In genomic region chr11:11808035-11808819, GRCm38 (mm10) we compare ENCODE assay signal across 8 mouse cellular contexts. TPM values are rescaled to one million over a fixed set of nuclear protein-coding genes. Genes with fewer than 3 reads are reported as not detected.
DNase-seq lines count a peak whose midpoint lies in the region; ATAC-seq and TF ChIP-seq lines count a peak whose summit lies in the region.

No protein-coding gene starts in this region.

- H3K4me2 ChIP-seq in lung, embryonic 14.5 days: peak overlapping the region; percentile 72
- H3K4me2 ChIP-seq in embryonic facial prominence, embryonic 12.5 days (replicated peaks): peak overlapping the region; percentile 63
- H3K4me2 ChIP-seq in intestine, embryonic 15.5 days (replicated peaks): peak overlapping the region; percentile 88
- H3K4me2 ChIP-seq in neural tube, embryonic 15.5 days: peak overlapping the region; percentile 87

- ATAC-seq in lung, embryonic 14.5 days (ENCODE audit: insufficient read depth): peak; percentile 83
- ATAC-seq in embryonic facial prominence, embryonic 12.5 days (ENCODE audit: insufficient number of reproducible peaks, insufficient read depth, low FRiP score, low TSS enrichment): peak; percentile 64
- ATAC-seq in intestine, embryonic 15.5 days: peak; percentile 83
- no peak for ATAC-seq in neural tube, embryonic 15.5 days (ENCODE audit: low FRiP score)

- H3K27me3 ChIP-seq in lung, embryonic 14.5 days (ENCODE audit: insufficient read depth, low read length): no peaks in the 10 kb centered on the region
- no peaks in the 10 kb centered on the region for H3K27me3 ChIP-seq in embryonic facial prominence, embryonic 12.5 days
- H3K27me3 ChIP-seq in intestine, embryonic 15.5 days (replicated peaks): no peaks in the 10 kb centered on the region
- H3K27me3 ChIP-seq in neural tube, embryonic 15.5 days (replicated peaks): no peaks in the 10 kb centered on the region; the same call in 1 of the 2 replicates

- H3K27ac ChIP-seq in lung, embryonic 14.5 days (ENCODE audit: low read depth): peak overlapping the region; percentile 100
- H3K27ac ChIP-seq in embryonic facial prominence, embryonic 12.5 days: peak overlapping the region; percentile 98
- H3K27ac ChIP-seq in intestine, embryonic 15.5 days: peak overlapping the region; percentile 98; the same call in 1 of the 2 replicates
- H3K27ac ChIP-seq in neural tube, embryonic 15.5 days (replicated peaks): peak overlapping the region; percentile 95

- H3K9me3 ChIP-seq in lung, embryonic 14.5 days (ENCODE audit: low read depth, low read length): no peaks in the 10 kb centered on the region
- no peaks in the 10 kb centered on the region for H3K9me3 ChIP-seq in embryonic facial prominence, embryonic 12.5 days
- no peaks in the 10 kb centered on the region for H3K9me3 ChIP-seq in intestine, embryonic 15.5 days
- H3K9me3 ChIP-seq in neural tube, embryonic 15.5 days (replicated peaks): no peaks in the 10 kb centered on the region

- peaks cover 32% of the 10 kb centered on the region for H3K36me3 ChIP-seq in lung, embryonic 14.5 days (ENCODE audit: insufficient read depth)
- H3K36me3 ChIP-seq in embryonic facial prominence, embryonic 12.5 days: peaks cover 12% of the 10 kb centered on the region
- H3K36me3 ChIP-seq in intestine, embryonic 15.5 days: no peaks in the 10 kb centered on the region
- no peaks in the 10 kb centered on the region for H3K36me3 ChIP-seq in neural tube, embryonic 15.5 days

- peaks cover 6% of the 10 kb centered on the region; the same call in 1 of the 2 replicates for H3K4me1 ChIP-seq in lung, embryonic 14.5 days (ENCODE audit: insufficient read depth)
- H3K4me1 ChIP-seq in embryonic facial prominence, embryonic 12.5 days: peaks cover 9% of the 10 kb centered on the region; the same call in 1 of the 2 replicates
- peaks cover 9% of the 10 kb centered on the region; the same call in 1 of the 2 replicates for H3K4me1 ChIP-seq in intestine, embryonic 15.5 days (replicated peaks)
- peaks cover 13% of the 10 kb centered on the region for H3K4me1 ChIP-seq in neural tube, embryonic 15.5 days

- 6% methylated on average over 25 of the region's 25 CpGs for WGBS in lung, embryonic 14.5 days
- WGBS in embryonic facial prominence, embryonic 12.5 days: 11% methylated on average over 25 of the region's 25 CpGs
- WGBS in intestine, embryonic 15.5 days: 7% methylated on average over 25 of the region's 25 CpGs
- WGBS in neural tube, embryonic 15.5 days: 14% methylated on average over 25 of the region's 25 CpGs

- DNase-seq in lung, embryonic 14.5 days: peak; percentile 21
- DNase-seq in lung, postnatal 25 days (ENCODE audit: low spot score): no peak
- no peak for DNase-seq in layer of hippocampus, adult 9-11 months
- DNase-seq in lung, postnatal 36 days: no peak
- DNase-seq in layer of hippocampus, postnatal 25 days (ENCODE audit: extremely low spot score in 1 of 2, low spot score in 1 of 2): no peak

- H3K4me3 ChIP-seq in lung, embryonic 14.5 days (ENCODE audit: low read depth, low read length): peak overlapping the region; percentile 72
- H3K4me3 ChIP-seq in embryonic facial prominence, embryonic 12.5 days: peak overlapping the region; percentile 51
- H3K4me3 ChIP-seq in intestine, embryonic 15.5 days (replicated peaks): peak overlapping the region; percentile 67
- H3K4me3 ChIP-seq in neural tube, embryonic 15.5 days (replicated peaks): peak overlapping the region; percentile 76

- no peak; the same call in 1 of the 2 replicates for TF ChIP-seq CTCF in lung, embryonic 14.5 days (IDR thresholded peaks at IDR 0.05; ENCODE audit: low read depth)

- peak overlapping the region; percentile 85 for H3K9ac ChIP-seq in lung, embryonic 14.5 days
- H3K9ac ChIP-seq in embryonic facial prominence, embryonic 12.5 days: peak overlapping the region; percentile 70
- H3K9ac ChIP-seq in intestine, embryonic 15.5 days: peak overlapping the region; percentile 73
- H3K9ac ChIP-seq in neural tube, embryonic 15.5 days (replicated peaks): peak overlapping the region; percentile 89

RNA-seq across cellular contexts. Expression of gene Fignl1, which starts 0.5 kb away (rescaled TPM):
- 97.5 and 102 TPM in 2 replicates for polyA plus RNA-seq in lung, embryonic 14.5 days (2014; fragmentation: Nextera tagmentation; extraction: Ambion mirVana)
- 66.9 and 71.1 TPM in 2 replicates for polyA plus RNA-seq in embryonic facial prominence, embryonic 12.5 days (2016; fragmentation: Nextera tagmentation; extraction: Ambion mirVana)
- polyA plus RNA-seq in intestine, embryonic 15.5 days (2015; fragmentation: Nextera tagmentation; extraction: Ambion mirVana): 46.9 and 52.8 TPM in 2 replicates
- polyA plus RNA-seq in neural tube, embryonic 15.5 days (2015; fragmentation: Nextera tagmentation; extraction: Ambion mirVana): 8.7 and 19.6 TPM in 2 replicates
- total RNA-seq in layer of hippocampus, postnatal 25 days (2021): 1 to 10 TPM; 1.1 to 2.6 TPM
